Mouse (Mus musculus): ENCODE results near the gene Ubald2.

DNA sequence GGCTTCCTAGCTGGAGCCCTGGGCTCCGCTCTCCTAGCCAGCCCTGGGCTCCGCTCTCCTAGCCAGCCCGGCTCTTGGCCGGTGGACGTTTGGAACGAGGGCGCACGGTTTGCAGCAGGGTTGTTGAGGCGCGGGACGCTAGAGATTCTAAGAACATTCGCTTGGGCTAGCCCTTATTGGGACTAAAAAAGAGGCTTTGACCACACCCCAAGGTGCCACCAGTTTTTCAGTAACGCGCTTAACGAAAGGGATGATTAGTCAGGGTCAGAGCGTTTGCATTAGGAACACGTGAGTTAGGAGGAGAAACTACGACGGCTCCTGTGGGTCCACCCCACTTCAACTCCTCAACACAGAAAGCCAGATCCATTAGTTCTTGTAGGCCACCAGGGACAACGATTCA is 32.2 kb downstream of the Ubald2 start, which contains the start of gene Qrich2:
- TF ChIP-seq CTCF (IDR thresholded peaks at IDR 0.05; ENCODE audit: low read depth, low read length), result no peak
- no peak for TF ChIP-seq POLR2A (IDR thresholded peaks at IDR 0.05; ENCODE audit: extremely low read depth, insufficient read depth, low read length)
